Mouse (Mus musculus): ENCODE measurements around the gene Ankrd13a. TPM values are rescaled to one million over a fixed set of nuclear protein-coding genes. Genes with fewer than 3 reads are reported as not detected.

The Ankrd13a gene
- polyA plus RNA-seq, 1 experiment from 2014 or later, result 49.4 TPM

- Histone ChIP-seq H3K9ac (ENCODE audit: low read length) (no peak overlapping the region), H3K4me3 (ENCODE audit: low read depth, low read length) (no peak overlapping the region), H3K27me3 (ENCODE audit: control insufficient read depth, insufficient read depth, low read length) (no peaks in the 10 kb centered on the region), H3K4me1 (ENCODE audit: control insufficient read depth, insufficient read depth, low read length) (0 out of 2 replicates have a peak, but pooled peaks cover 2% of the 10 kb centered on the region), H3K27ac (replicated peaks; ENCODE audit: low read depth, low read length) (no peak overlapping the region), H3K36me3 (ENCODE audit: control insufficient read depth, insufficient read depth, low read length) (peaks cover 4% of the 10 kb centered on the region; the same call in 1 of the 2 replicates), H3K4me2 (ENCODE audit: low read depth, severe bottlenecking) (no peak overlapping the region), H3K9me3 (ENCODE audit: control insufficient read depth, low read length) (no peaks in the 10 kb centered on the region)
- DNase-seq (ENCODE audit: low spot score) (no peak), ATAC-seq (ENCODE audit: insufficient number of reproducible peaks, low FRiP score, low TSS enrichment, low read depth) (no peak)
- WGBS, result 87% methylated on average over 12 of the region's 12 CpGs
Measured at GRCm38 (mm10) chr5:114783405-114784163, 9.1 kb downstream of the Ankrd13a start.

- Histone ChIP-seq H3K4me1 (ENCODE audit: control insufficient read depth, insufficient read depth, low read length) (0 out of 2 replicates have a peak, but pooled peaks cover 2% of the 10 kb centered on the region), H3K36me3 (ENCODE audit: control insufficient read depth, insufficient read depth, low read length) (peaks cover 4% of the 10 kb centered on the region; the same call in 1 of the 2 replicates), H3K27ac (replicated peaks; ENCODE audit: low read depth, low read length) (no peak overlapping the region), H3K4me3 (ENCODE audit: low read depth, low read length) (no peak overlapping the region), H3K9ac (ENCODE audit: low read length) (no peak overlapping the region), H3K9me3 (ENCODE audit: control insufficient read depth, low read length) (no peaks in the 10 kb centered on the region), H3K27me3 (ENCODE audit: control insufficient read depth, insufficient read depth, low read length) (no peaks in the 10 kb centered on the region), H3K4me2 (ENCODE audit: low read depth, severe bottlenecking) (no peak overlapping the region)
- DNase-seq (ENCODE audit: low spot score) (no peak), ATAC-seq (ENCODE audit: insufficient number of reproducible peaks, low FRiP score, low TSS enrichment, low read depth) (no peak)
- 90% methylated on average over 14 of the region's 16 CpGs for WGBS
Measured at GRCm38 (mm10) chr5:114784622-114785165, 10.2 kb downstream of the Ankrd13a start.

DNA sequence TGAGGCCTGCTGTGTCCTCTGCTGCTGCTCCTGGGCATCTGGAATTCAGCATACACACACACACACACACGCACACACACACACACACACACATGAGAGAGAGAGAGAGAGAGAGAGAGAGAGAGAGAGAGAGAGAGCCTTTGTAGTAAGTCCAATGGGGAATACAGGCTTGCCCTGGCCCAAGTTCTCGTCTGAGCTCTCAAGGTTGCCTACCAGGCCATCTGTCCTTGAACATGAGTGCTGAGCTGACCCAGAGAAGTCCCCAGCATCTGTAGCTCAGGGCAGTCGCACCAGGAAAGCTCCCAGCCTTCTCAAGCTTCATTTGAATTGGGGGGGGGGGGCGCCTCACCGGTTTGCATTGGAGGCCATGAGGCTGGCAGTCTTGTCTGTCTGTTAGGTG, 10.7 kb downstream of the Ankrd13a start:
- H3K27ac ChIP-seq (replicated peaks; ENCODE audit: low read depth, low read length), result no peak overlapping the region
- no peak overlapping the region for H3K4me3 ChIP-seq (ENCODE audit: low read depth, low read length)
- ATAC-seq (ENCODE audit: insufficient number of reproducible peaks, low FRiP score, low TSS enrichment, low read depth), result no peak
- no peak overlapping the region for H3K4me2 ChIP-seq (ENCODE audit: low read depth, severe bottlenecking)
- no peaks in the 10 kb centered on the region for H3K9me3 ChIP-seq (ENCODE audit: control insufficient read depth, low read length)
- no peak for DNase-seq (ENCODE audit: low spot score)
- 88% methylated on average over 5 of the region's 5 CpGs for WGBS
- 0 out of 2 replicates have a peak, but pooled peaks cover 2% of the 10 kb centered on the region for H3K4me1 ChIP-seq (ENCODE audit: control insufficient read depth, insufficient read depth, low read length)
- peaks cover 4% of the 10 kb centered on the region; the same call in 1 of the 2 replicates for H3K36me3 ChIP-seq (ENCODE audit: control insufficient read depth, insufficient read depth, low read length)
- H3K9ac ChIP-seq (ENCODE audit: low read length), result no peak overlapping the region
- no peaks in the 10 kb centered on the region for H3K27me3 ChIP-seq (ENCODE audit: control insufficient read depth, insufficient read depth, low read length)

DNA sequence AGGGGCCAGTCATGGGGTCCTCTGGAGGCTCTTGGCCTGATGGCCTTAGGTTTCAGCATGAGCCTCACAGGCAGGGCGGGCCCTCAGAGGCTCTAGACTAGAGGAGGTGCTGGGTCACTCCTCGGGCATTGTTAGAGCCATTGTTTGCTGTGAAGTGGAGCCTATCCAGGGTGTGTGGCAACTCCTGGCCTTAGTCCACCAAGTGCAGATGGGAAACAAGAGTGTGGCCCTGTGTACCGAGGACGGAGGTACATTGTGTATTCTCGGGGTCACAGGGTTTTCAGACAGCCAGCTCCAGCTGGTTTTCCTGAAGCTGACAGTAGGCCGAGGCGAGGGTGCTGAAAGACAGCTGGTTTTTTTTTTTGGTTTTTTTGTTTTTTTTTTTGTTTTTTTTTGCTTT, 18.8 kb downstream of the Ankrd13a start:
- WGBS, result 92% methylated on average over 7 of the region's 7 CpGs
- Histone ChIP-seq H3K36me3 (ENCODE audit: control insufficient read depth, insufficient read depth, low read length) (peaks cover 11% of the 10 kb centered on the region), H3K9me3 (ENCODE audit: control insufficient read depth, low read length) (no peaks in the 10 kb centered on the region), H3K27ac (replicated peaks; ENCODE audit: low read depth, low read length) (no peak overlapping the region), H3K9ac (ENCODE audit: low read length) (no peak overlapping the region), H3K4me3 (ENCODE audit: low read depth, low read length) (no peak overlapping the region), H3K27me3 (ENCODE audit: control insufficient read depth, insufficient read depth, low read length) (no peaks in the 10 kb centered on the region), H3K4me2 (ENCODE audit: low read depth, severe bottlenecking) (no peak overlapping the region), H3K4me1 (ENCODE audit: control insufficient read depth, insufficient read depth, low read length) (no peaks in the 10 kb centered on the region)
- DNase-seq (ENCODE audit: low spot score) (no peak), ATAC-seq (ENCODE audit: insufficient number of reproducible peaks, low FRiP score, low TSS enrichment, low read depth) (no peak)

DNA sequence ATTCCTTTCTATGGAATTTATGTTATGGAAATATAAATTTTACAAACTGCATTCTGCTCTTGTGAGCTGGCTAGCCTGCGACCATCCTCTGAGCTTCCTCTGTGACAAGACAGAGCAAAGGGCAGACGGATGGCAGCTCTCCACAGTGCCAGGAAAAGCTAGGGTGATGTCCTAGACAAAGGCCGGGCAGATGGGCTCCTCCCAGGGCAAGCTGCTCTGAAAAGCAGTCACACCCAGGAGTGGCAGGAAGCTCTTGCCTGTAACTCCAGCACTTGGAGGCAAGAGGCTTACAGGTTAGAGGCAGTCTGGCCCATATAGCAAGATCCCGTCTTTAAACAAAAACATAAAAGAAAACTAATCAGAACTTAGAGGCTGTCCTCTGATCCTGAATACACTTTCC, 20.1 kb downstream of the Ankrd13a start:
- no peak overlapping the region for H3K4me2 ChIP-seq (ENCODE audit: low read depth, severe bottlenecking)
- H3K4me3 ChIP-seq (ENCODE audit: low read depth, low read length), result no peak overlapping the region
- WGBS, result 75% methylated on average over 4 of the region's 4 CpGs
- no peak for ATAC-seq (ENCODE audit: insufficient number of reproducible peaks, low FRiP score, low TSS enrichment, low read depth)
- H3K36me3 ChIP-seq (ENCODE audit: control insufficient read depth, insufficient read depth, low read length), result peaks cover 13% of the 10 kb centered on the region
- no peak overlapping the region for H3K27ac ChIP-seq (replicated peaks; ENCODE audit: low read depth, low read length)
- no peaks in the 10 kb centered on the region for H3K27me3 ChIP-seq (ENCODE audit: control insufficient read depth, insufficient read depth, low read length)
- DNase-seq (ENCODE audit: low spot score), result no peak
- no peaks in the 10 kb centered on the region for H3K4me1 ChIP-seq (ENCODE audit: control insufficient read depth, insufficient read depth, low read length)
- no peaks in the 10 kb centered on the region for H3K9me3 ChIP-seq (ENCODE audit: control insufficient read depth, low read length)
- H3K9ac ChIP-seq (ENCODE audit: low read length), result no peak overlapping the region

- Histone ChIP-seq H3K27me3 (ENCODE audit: control insufficient read depth, insufficient read depth, low read length) (no peaks in the 10 kb centered on the region), H3K9ac (ENCODE audit: low read length) (no peak overlapping the region), H3K4me2 (ENCODE audit: low read depth, severe bottlenecking) (no peak overlapping the region), H3K4me3 (ENCODE audit: low read depth, low read length) (no peak overlapping the region), H3K36me3 (ENCODE audit: control insufficient read depth, insufficient read depth, low read length) (peaks cover 13% of the 10 kb centered on the region), H3K9me3 (ENCODE audit: control insufficient read depth, low read length) (no peaks in the 10 kb centered on the region), H3K4me1 (ENCODE audit: control insufficient read depth, insufficient read depth, low read length) (no peaks in the 10 kb centered on the region), H3K27ac (replicated peaks; ENCODE audit: low read depth, low read length) (no peak overlapping the region)
- no peak for ATAC-seq (ENCODE audit: insufficient number of reproducible peaks, low FRiP score, low TSS enrichment, low read depth)
- 45% methylated on average over 9 of the region's 9 CpGs for WGBS
- DNase-seq (ENCODE audit: low spot score), result no peak
Measured at GRCm38 (mm10) chr5:114795231-114795630, 20.8 kb downstream of the Ankrd13a start.

- no peaks in the 10 kb centered on the region for H3K27me3 ChIP-seq (ENCODE audit: control insufficient read depth, insufficient read depth, low read length)
- ATAC-seq (ENCODE audit: insufficient number of reproducible peaks, low FRiP score, low TSS enrichment, low read depth) (no peak), DNase-seq (ENCODE audit: low spot score) (no peak)
- H3K36me3 ChIP-seq (ENCODE audit: control insufficient read depth, insufficient read depth, low read length), result peaks cover 16% of the 10 kb centered on the region
- H3K9ac ChIP-seq (ENCODE audit: low read length), result no peak overlapping the region
- WGBS, result 76% methylated on average over 9 of the region's 9 CpGs
- H3K9me3 ChIP-seq (ENCODE audit: control insufficient read depth, low read length), result no peaks in the 10 kb centered on the region
- no peaks in the 10 kb centered on the region for H3K4me1 ChIP-seq (ENCODE audit: control insufficient read depth, insufficient read depth, low read length)
- no peak overlapping the region for H3K27ac ChIP-seq (replicated peaks; ENCODE audit: low read depth, low read length)
- H3K4me3 ChIP-seq (ENCODE audit: low read depth, low read length), result no peak overlapping the region
- H3K4me2 ChIP-seq (ENCODE audit: low read depth, severe bottlenecking), result no peak overlapping the region
Measured at GRCm38 (mm10) chr5:114795653-114796052, 21.2 kb downstream of the Ankrd13a start.

DNA sequence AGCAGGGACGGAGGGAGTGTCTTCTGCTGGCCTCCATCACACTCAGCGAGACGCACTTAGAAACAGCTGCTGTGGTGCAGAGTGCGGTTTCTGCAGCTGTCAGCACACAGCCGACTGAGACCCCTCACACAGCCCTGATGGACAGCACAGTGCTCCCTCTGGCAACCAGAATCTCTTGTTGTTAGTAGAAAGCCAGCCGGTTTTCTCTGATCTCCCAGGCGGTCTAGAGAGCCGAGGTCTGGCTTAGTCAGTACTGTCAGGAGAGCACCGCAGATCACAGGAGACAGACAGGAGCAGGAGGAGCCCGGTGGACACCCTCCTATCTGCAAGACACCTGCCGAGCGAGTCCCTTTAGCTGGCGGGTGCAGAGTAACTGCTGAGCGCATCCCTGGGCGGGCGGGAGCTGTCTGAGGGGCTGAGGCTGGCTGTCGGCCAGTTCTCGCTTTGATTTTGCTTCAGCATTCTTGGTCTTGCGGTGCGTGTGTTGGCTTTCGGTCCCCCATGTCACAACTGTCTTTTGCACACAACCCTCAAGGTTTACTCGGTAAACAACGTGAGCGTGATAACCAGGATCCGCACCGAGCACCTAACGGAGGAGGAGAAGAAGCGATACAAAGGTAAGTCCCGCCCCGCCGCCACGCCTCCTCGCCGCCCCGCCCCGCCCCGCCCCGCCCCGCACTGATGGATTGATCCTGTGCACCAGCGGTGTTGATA, 22.0 kb downstream of the Ankrd13a start:
- Histone ChIP-seq H3K27ac (replicated peaks; ENCODE audit: low read depth, low read length) (no peak overlapping the region), H3K4me2 (ENCODE audit: low read depth, severe bottlenecking) (peak overlapping the region; percentile 65), H3K9me3 (ENCODE audit: control insufficient read depth, low read length) (no peaks in the 10 kb centered on the region), H3K4me1 (ENCODE audit: control insufficient read depth, insufficient read depth, low read length) (no peaks in the 10 kb centered on the region), H3K4me3 (ENCODE audit: low read depth, low read length) (peak overlapping the region; percentile 23), H3K36me3 (ENCODE audit: control insufficient read depth, insufficient read depth, low read length) (peaks cover 15% of the 10 kb centered on the region), H3K9ac (ENCODE audit: low read length) (peak overlapping the region; percentile 18), H3K27me3 (ENCODE audit: control insufficient read depth, insufficient read depth, low read length) (no peaks in the 10 kb centered on the region)
- ATAC-seq (ENCODE audit: insufficient number of reproducible peaks, low FRiP score, low TSS enrichment, low read depth) (peak; percentile 44), DNase-seq (ENCODE audit: low spot score) (peak; percentile 40)
- WGBS, result 4% methylated on average over 40 of the region's 40 CpGs
